Mouse (Mus musculus) lung, adult 2 months (tissue): ENCODE results near the gene Trappc10. TPM values are rescaled to one million over a fixed set of nuclear protein-coding genes. Genes with fewer than 3 reads are reported as not detected.

Experiments
- DNase-seq: peaks from one replicate; pipeline ENCODE4 v3.0.0; 2022
- H3K4me1 ChIP-seq: fragments of 200-500 bp; 2 replicates; pipeline ENCODE4 v1.6.1; 2011; ENCODE audit warnings: low read length; ENCODE audit not compliant: control insufficient read depth, insufficient read depth
- H3K4me3 ChIP-seq: fragments of 200-500 bp; replicated peaks from 2 replicates; pipeline ENCODE3; 2011; ENCODE audit warnings: low read depth, mild to moderate bottlenecking, control low read depth, low read length; ENCODE audit errors: extremely low read depth
- CTCF ChIP-seq: fragments of 200-500 bp; IDR thresholded peaks from 2 replicates; pipeline ENCODE4 v1.5.1; 2011; ENCODE audit warnings: mild to moderate bottlenecking, low read length, control low read depth; ENCODE audit not compliant: insufficient read depth
- POLR2A ChIP-seq: fragments of 200-500 bp; IDR thresholded peaks from 2 replicates; pipeline ENCODE4 v1.6.1; 2011; ENCODE audit warnings: low read depth, mild to moderate bottlenecking, control low read depth, low read length, borderline replicate concordance; ENCODE audit errors: extremely low read depth
- WGBS: fragments of 180-500 bp; shearing (Covaris S2); methylation state at CpG from one replicate; pipeline ENCODE4 v1.1.7; 2018; 5-methylcytosine and 5-hydroxymethylcytosine counted together
- polyA plus RNA-seq: library from polyadenylated mRNA; depleted of rRNA; stranded (reverse); fragments of >200 nt; gene quantifications from 2 replicates; pipeline ENCODE4 v1.2.3, GENCODE M21; 2012

Gene Trappc10
- polyA plus RNA-seq, 1 experiment, result 50.0 TPM

GRCm38 (mm10) chr10:78233756-78234155, 10.7 kb downstream of the Trappc10 start:
- Histone ChIP-seq H3K4me3 (no peak overlapping the region), H3K4me1 (peaks cover 4% of the 10 kb centered on the region; the same call in 1 of the 2 replicates)
- no peak for DNase-seq
- 66% methylated on average over 6 of the region's 6 CpGs for WGBS
- TF ChIP-seq CTCF, result no peak
- TF ChIP-seq POLR2A, result no peak

- H3K4me3 ChIP-seq, result no peak overlapping the region
- TF ChIP-seq POLR2A (no peak), CTCF (no peak)
- WGBS, result 87% methylated on average over 5 of the region's 5 CpGs
- DNase-seq, result no peak
- H3K4me1 ChIP-seq, result peaks cover 2% of the 10 kb centered on the region; the same call in 1 of the 2 replicates
These were observed 11.3 kb downstream of the Trappc10 start for GRCm38 (mm10) chr10:78233161-78233560.

- Histone ChIP-seq H3K4me1 (peaks cover 2% of the 10 kb centered on the region; the same call in 1 of the 2 replicates), H3K4me3 (no peak overlapping the region)
- WGBS, result 76% methylated on average over 4 of the region's 4 CpGs
- no peak for TF ChIP-seq POLR2A
- no peak for TF ChIP-seq CTCF
- no peak for DNase-seq
These were observed 12.0 kb downstream of the Trappc10 start for GRCm38 (mm10) chr10:78232301-78232980.

DNA sequence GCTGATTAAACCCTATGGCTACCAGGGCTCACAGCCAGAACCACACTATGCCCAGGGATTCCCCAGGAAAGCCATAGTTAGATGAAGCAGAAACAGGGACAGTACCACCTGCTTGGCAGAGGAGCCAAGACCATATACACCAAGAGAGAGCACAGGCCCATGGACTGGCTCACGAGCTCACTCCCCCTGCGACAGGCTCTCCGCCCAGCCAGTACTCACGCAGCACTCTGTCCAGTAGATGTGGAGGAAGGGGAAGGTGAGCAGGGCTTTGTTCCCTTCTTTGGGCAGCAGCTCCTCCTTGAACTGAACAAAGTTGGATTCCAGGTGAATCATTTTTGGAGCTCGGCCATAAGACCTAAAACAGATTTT, 15.9 kb downstream of the Trappc10 start:
- Histone ChIP-seq H3K4me3 (no peak overlapping the region), H3K4me1 (no peaks in the 10 kb centered on the region)
- no peak for DNase-seq
- TF ChIP-seq POLR2A (no peak), CTCF (no peak)
- 84% methylated on average over 5 of the region's 5 CpGs for WGBS

DNA sequence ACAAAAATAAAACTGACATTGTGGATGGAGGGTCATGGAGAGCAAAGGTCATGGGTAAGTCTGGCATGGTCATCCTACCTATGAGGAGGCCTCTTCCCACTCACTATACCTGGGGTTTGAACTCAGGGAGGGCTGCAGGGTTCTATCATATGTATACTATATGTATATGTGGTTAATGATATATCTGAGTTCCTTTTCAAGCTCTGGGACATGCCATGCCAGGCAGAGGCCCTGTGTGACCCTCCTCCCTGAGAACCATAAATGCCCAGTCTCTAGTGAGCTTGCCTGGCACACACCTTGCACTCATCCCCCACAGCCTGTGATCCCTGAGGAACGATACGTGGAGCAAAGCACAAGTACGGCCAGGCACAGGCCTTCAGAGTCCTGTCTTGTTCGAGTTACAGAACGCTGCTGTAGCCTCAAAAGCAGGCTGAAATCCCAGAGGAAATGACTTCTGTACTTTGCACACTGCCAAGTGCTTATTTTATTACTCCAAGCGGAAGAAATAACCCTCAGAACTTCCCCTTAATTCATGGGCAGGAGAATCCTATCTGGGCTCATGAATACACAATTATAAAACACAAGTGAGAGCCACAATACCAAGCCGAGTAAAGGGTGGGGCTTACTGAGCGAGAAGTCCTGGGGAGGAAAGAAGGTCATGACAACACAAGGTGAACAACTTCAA, 16.4 kb downstream of the Trappc10 start:
- Histone ChIP-seq H3K4me3 (no peak overlapping the region), H3K4me1 (no peaks in the 10 kb centered on the region)
- no peak for DNase-seq
- WGBS, result 68% methylated on average over 8 of the region's 8 CpGs
- no peak for TF ChIP-seq CTCF
- TF ChIP-seq POLR2A, result no peak

DNA sequence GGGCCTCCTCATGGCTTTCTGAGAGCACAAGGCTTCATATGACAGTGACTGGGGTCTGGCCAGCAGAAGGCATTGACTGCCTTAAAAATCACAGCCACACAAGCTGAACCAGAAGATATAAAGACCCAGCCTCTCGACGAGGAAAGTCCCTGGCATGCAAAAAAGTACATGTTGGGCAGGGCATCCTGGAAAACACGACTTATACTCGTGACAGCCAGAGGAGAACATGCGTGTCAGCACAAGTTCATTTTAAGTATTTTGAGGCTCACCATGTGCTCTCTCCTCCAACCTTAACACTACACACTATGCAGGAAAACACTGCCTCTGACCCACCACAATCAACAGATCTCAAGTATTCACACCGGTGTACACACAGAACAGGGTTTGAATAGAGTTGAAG, 20.3 kb downstream of the Trappc10 start:
- DNase-seq, result no peak
- TF ChIP-seq CTCF (no peak), POLR2A (no peak)
- no peak overlapping the region for H3K4me3 ChIP-seq
- H3K4me1 ChIP-seq, result no peaks in the 10 kb centered on the region
- 87% methylated on average over 6 of the region's 6 CpGs for WGBS

DNA sequence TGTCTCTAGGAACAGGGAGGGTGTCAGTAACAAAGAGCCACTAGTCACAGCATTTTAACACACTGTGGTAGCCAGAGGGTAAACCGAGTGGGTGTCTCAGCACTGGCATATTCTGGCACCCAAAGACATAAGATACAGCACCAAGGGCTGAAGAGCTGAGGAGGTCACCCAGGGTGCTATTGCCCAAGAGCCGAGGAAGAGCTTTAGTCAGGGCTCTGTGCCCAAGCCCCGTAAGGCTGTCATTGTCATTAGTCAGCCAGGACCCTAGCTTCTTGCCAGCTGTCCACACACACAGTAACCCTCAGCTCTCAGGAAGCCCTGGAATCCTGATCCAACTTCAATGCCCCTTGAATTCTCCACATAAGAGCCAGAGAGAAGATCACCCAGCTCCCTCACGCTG, 21.5 kb downstream of the Trappc10 start:
- WGBS, result 55% methylated on average over 4 of the region's 4 CpGs
- H3K4me1 ChIP-seq, result no peaks in the 10 kb centered on the region
- TF ChIP-seq CTCF (no peak), POLR2A (no peak)
- H3K4me3 ChIP-seq, result no peak overlapping the region
- DNase-seq, result no peak

DNA sequence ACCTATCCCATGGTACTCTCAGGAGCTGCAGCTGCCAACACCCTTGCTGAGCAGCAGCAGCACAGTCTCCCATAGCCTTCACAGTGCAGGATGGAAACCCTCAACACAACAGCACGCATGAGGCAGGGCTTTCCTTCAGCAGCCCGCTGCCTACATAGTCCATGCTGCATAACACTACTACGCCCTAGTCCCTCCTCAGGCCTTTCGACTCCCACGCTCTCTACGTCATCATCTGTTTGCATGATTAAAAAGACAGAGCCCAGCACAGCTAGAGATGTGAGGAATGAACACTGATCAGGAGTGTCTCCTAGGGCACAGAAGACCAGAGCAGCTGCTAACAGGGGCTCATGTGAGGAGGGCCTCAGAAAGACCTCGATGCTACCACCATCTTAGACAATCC, 23.1 kb downstream of the Trappc10 start:
- DNase-seq, result no peak
- no peaks in the 10 kb centered on the region for H3K4me1 ChIP-seq
- 91% methylated on average over 7 of the region's 7 CpGs for WGBS
- no peak overlapping the region for H3K4me3 ChIP-seq
- no peak for TF ChIP-seq CTCF
- no peak for TF ChIP-seq POLR2A

DNA sequence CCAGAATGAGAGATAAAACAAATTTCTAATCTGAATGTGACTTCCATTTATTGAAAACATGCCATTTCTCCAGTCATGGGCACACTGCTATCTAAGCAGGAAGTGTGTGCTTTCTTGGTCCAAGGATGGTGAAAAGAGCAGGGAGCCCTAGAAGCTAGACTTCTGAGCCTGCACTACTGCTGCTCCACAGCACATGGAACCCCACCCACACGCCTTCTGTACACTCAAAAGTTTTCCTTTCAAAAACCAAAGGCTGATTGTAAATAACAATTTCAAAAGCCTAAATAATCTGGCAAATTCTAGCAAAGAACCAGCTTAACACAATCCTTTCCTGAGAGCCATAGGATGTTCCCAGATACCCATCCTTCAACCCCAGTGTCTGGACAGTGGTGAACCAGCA, 24.9 kb downstream of the Trappc10 start:
- Histone ChIP-seq H3K4me3 (no peak overlapping the region), H3K4me1 (no peaks in the 10 kb centered on the region)
- no peak for DNase-seq
- WGBS, result 97% methylated on average over 1 of the region's 1 CpGs
- TF ChIP-seq CTCF, result no peak
- TF ChIP-seq POLR2A, result no peak

- no peak for TF ChIP-seq CTCF
- no peak for TF ChIP-seq POLR2A
- Histone ChIP-seq H3K4me1 (no peaks in the 10 kb centered on the region), H3K4me3 (no peak overlapping the region)
- WGBS, result 85% methylated on average over 6 of the region's 6 CpGs
- DNase-seq, result no peak
These were observed 25.9 kb downstream of the Trappc10 start for GRCm38 (mm10) chr10:78218576-78218975.
